Mouse (Mus musculus): ENCODE measurements at regions not wholly inside any gene's neighbourhood (a gene's known extent, or its start where the extent isn't known, plus 50 kb on each side); places are given as distances from the start of the nearest gene placed in this dataset.

- CTCF ChIA-PET = interaction anchor here in 1 of 4 experiments (0.6 kb wide), 1 partner anchor 32 kb away, joined by 3 read pairs; no protein-coding TSS in a partner anchor
- POLR2A ChIA-PET = no interaction called here
Observed at GRCm38 (mm10) chr13:58747685-58748084, 58.7 kb upstream of the Ntrk2 start.

DNA sequence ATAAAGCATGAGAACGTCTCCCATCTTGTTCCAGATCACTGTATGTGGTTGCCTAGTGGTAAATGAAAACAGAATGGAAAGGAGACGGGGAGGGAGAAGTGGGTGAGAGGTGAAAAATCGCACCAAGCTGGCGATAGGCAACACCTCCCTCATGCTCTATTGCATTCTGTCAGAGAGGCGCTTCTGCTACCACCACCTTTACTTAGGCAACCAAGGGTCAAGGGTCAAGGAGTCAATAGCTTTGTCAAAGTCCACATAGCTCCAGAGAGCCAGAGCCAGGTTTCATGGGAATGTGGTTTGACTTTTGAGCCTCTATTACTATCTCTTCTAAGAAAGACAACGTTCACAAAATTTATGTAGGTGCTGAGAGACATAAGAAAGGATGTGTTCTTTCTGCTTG is 50.2 kb upstream of the Ntrk2 start:
- CTCF ChIA-PET = interaction anchor here in 1 of 4 experiments (1.4 kb wide), 1 partner anchor 24 kb away, joined by 3 read pairs; no protein-coding TSS in a partner anchor
- POLR2A ChIA-PET = interaction anchor here in 2 of 4 experiments (0.6 to 0.7 kb wide), 2 partner anchors 35 to 337 kb away, joined by 3 to 4 read pairs; no protein-coding TSS in a partner anchor

Measured in embryonic stem cell, embryonic (primary cell).